Mouse (Mus musculus): ENCODE results near the gene Rtl6. TPM values are rescaled to one million over a fixed set of nuclear protein-coding genes. Genes with fewer than 3 reads are reported as not detected.

Gene Rtl6
- 6.4 and 7.7 TPM in 2 replicates for polyA plus RNA-seq (2015; fragmentation: Nextera tagmentation; extraction: Ambion mirVana)

GRCm38 (mm10) chr15:84557189-84557921, at the start of gene Rtl6:
Gene Rtl6 (minus strand): TSS chr15:84557823.

Other genes starting within 250 kb of the Rtl6 start
- gene Parvg, start 233.8 kb downstream of the Rtl6 start, polyA plus RNA-seq (2015; fragmentation: Nextera tagmentation; extraction: Ambion mirVana), result 1.0 and 2.8 TPM in 2 replicates
- gene Shisal1, start 110.7 kb downstream of the Rtl6 start, polyA plus RNA-seq (2015; fragmentation: Nextera tagmentation; extraction: Ambion mirVana), result 12.1 and 12.5 TPM in 2 replicates
- gene Prr5, start 111.8 kb upstream of the Rtl6 start, polyA plus RNA-seq (2015; fragmentation: Nextera tagmentation; extraction: Ambion mirVana), result 15.2 and 19.0 TPM in 2 replicates
- gene Arhgap8, start 162.2 kb upstream of the Rtl6 start, polyA plus RNA-seq (2015; fragmentation: Nextera tagmentation; extraction: Ambion mirVana), result 5.7 and 5.9 TPM in 2 replicates

All from urinary bladder, postnatal 0 days (tissue).